Mouse (Mus musculus): ENCODE data around the gene Gpr156.

DNA sequence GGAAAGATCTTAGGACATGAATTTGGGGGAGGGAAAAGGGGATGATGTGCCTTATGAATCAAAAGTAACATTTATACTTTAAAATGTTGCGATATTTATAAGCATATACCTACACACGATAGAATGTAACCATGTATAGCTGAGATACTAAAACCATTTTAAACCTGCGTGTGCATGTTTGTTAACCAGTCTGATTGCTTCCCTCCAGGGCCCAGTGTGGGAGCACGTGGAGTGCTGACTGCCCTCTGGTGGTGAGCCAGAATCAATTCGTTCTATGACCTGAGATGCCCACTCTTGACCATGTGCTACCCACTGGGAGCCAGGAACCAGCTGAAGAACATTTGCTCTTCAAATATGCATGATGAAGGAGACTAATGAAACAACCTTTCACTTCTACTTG is 30.9 kb downstream of the Gpr156 start:
- peak; percentile 58 for TF ChIP-seq CTCF (conservative IDR thresholded peaks at IDR 0.05; ENCODE audit: low read length)
- no peak for TF ChIP-seq NANOG (IDR thresholded peaks at IDR 0.05; ENCODE audit: borderline replicate concordance, low read length)
- no peak for TF ChIP-seq POU5F1 (IDR thresholded peaks at IDR 0.05; ENCODE audit: borderline replicate concordance, low read length)

All from E14TG2a.4 (cell line).